Mouse (Mus musculus): ENCODE measurements around the gene Kdm5a.

DNA sequence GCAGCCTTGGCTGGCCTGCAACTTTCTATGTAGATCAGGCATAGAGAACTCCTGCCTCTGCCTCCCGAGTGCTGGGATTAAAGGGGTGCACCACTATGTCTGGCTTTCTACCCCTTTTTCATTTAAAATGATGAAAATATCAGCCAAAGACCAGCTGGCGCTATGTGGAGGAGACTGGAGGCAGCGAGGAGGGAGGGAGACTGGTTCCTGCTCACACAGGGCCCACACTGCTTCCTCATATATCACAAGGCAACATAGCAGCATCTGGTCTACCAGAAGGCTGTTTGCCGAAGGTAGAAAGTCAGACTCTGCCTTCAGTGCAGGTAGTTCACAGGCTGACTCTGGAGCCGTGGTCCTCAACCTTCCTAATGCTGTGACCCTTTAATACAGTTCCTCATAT is 116.4 kb downstream of the Kdm5a start:
- TF ChIP-seq CTCF (IDR thresholded peaks at IDR 0.05): no peak
- no peak for TF ChIP-seq POLR2A (IDR thresholded peaks at IDR 0.05; ENCODE audit: insufficient read depth, low read depth, low read length)
